ENCODE assay signal across 8 mouse cellular contexts in genomic region chr4:43030352-43030751, GRCm38 (mm10). TPM values are rescaled to one million over a fixed set of nuclear protein-coding genes. Genes with fewer than 3 reads are reported as not detected.
DNase-seq lines count a peak whose midpoint lies in the region; ATAC-seq and TF ChIP-seq lines count a peak whose summit lies in the region.

No protein-coding gene starts in this region.

- peak; percentile 13; the same call in 1 of the 2 replicates for ATAC-seq in liver, embryonic 12.5 days

- 85% methylated on average over 9 of the region's 9 CpGs for WGBS in thymus, adult 2 months
- WGBS in liver, embryonic 12.5 days (ENCODE audit: insufficient replicate concordance): 58% methylated on average over 9 of the region's 9 CpGs

- DNase-seq in cerebellum, adult 9-11 months: peak; percentile 30
- no peak for DNase-seq in cerebellum, postnatal 36 days
- no peak for DNase-seq in thymus, adult 2 months
- DNase-seq in thymus, postnatal 4 days: no peak
- no peak for DNase-seq in cerebellum, adult 11-12 months
- DNase-seq in adrenal gland, postnatal 14 days: no peak
- DNase-seq in cerebellum, postnatal 4 days (ENCODE audit: low spot score in 2 of 2): no peak

- no peaks in the 10 kb centered on the region for H3K27me3 ChIP-seq in thymus, adult 2 months (ENCODE audit: control insufficient read depth, insufficient read depth, low read length)
- no peaks in the 10 kb centered on the region for H3K27me3 ChIP-seq in liver, embryonic 12.5 days (replicated peaks)

- no peak for TF ChIP-seq POLR2A in thymus, adult 2 months (IDR thresholded peaks at IDR 0.05; ENCODE audit: control insufficient read depth, extremely low read depth, insufficient read depth, low read length, poor library complexity)

- H3K4me1 ChIP-seq in thymus, adult 2 months (replicated peaks; ENCODE audit: control insufficient read depth, insufficient read depth, low read length): peaks cover 9% of the 10 kb centered on the region
- H3K4me1 ChIP-seq in liver, embryonic 12.5 days: peaks cover 31% of the 10 kb centered on the region

- no peaks in the 10 kb centered on the region for H3K9me3 ChIP-seq in liver, embryonic 12.5 days (replicated peaks)

- H3K27ac ChIP-seq in thymus, adult 2 months (ENCODE audit: control insufficient read depth, insufficient read depth, low read length): no peak overlapping the region; the same call in 1 of the 2 replicates
- peak overlapping the region; percentile 89 for H3K27ac ChIP-seq in liver, embryonic 12.5 days

- no peak for TF ChIP-seq CTCF in thymus, adult 2 months (IDR thresholded peaks at IDR 0.05; ENCODE audit: borderline replicate concordance, control insufficient read depth, extremely low read depth, insufficient read depth, low read length, poor library complexity)

- peak overlapping the region; percentile 82 for H3K4me2 ChIP-seq in liver, embryonic 12.5 days

- peak overlapping the region; percentile 69; the same call in 1 of the 2 replicates for H3K4me3 ChIP-seq in thymus, adult 2 months (ENCODE audit: control insufficient read depth, insufficient read depth, low read length)
- peak overlapping the region; percentile 81 for H3K4me3 ChIP-seq in liver, embryonic 12.5 days

- no peaks in the 10 kb centered on the region for H3K36me3 ChIP-seq in thymus, adult 2 months (ENCODE audit: control insufficient read depth, insufficient read depth, low read length)
- peaks cover 65% of the 10 kb centered on the region for H3K36me3 ChIP-seq in liver, embryonic 12.5 days

- H3K9ac ChIP-seq in liver, embryonic 12.5 days: peak overlapping the region; percentile 96

RNA-seq across cellular contexts. Expression of gene Stoml2, which starts 1.2 kb away (rescaled TPM):
- 71.2 and 78.5 TPM in 2 replicates for polyA plus RNA-seq in thymus, adult 2 months (2012; rRNA removed)
- polyA plus RNA-seq in liver, embryonic 12.5 days (2016; fragmentation: Nextera tagmentation; extraction: Ambion mirVana): 280 and 292 TPM in 2 replicates
- 200 and 206 TPM in 2 replicates for total RNA-seq in adrenal gland, postnatal 14 days (2021)

RNA-seq across cellular contexts. Expression of gene Pigo, which starts 4.7 kb away (rescaled TPM):
- 47.4 and 54.5 TPM in 2 replicates for polyA plus RNA-seq in thymus, adult 2 months (2012; rRNA removed)
- polyA plus RNA-seq in liver, embryonic 12.5 days (2016; fragmentation: Nextera tagmentation; extraction: Ambion mirVana): 16.8 and 19.4 TPM in 2 replicates
- total RNA-seq in adrenal gland, postnatal 14 days (2021): 16.8 and 17.3 TPM in 2 replicates

RNA-seq across cellular contexts. Expression of gene Fam214b, which starts 15.7 kb away (rescaled TPM):
- 8.3 and 9.8 TPM in 2 replicates for polyA plus RNA-seq in thymus, adult 2 months (2012; rRNA removed)
- 28.9 and 32.2 TPM in 2 replicates for polyA plus RNA-seq in liver, embryonic 12.5 days (2016; fragmentation: Nextera tagmentation; extraction: Ambion mirVana)
- 36.6 and 40.8 TPM in 2 replicates for total RNA-seq in adrenal gland, postnatal 14 days (2021)

RNA-seq across cellular contexts. Expression of gene Fancg, which starts 20.0 kb away (rescaled TPM):
- 50.0 and 59.1 TPM in 2 replicates for polyA plus RNA-seq in thymus, adult 2 months (2012; rRNA removed)
- polyA plus RNA-seq in liver, embryonic 12.5 days (2016; fragmentation: Nextera tagmentation; extraction: Ambion mirVana): 12.3 and 13.6 TPM in 2 replicates
- 8.7 and 10.2 TPM in 2 replicates for total RNA-seq in adrenal gland, postnatal 14 days (2021)

RNA-seq across cellular contexts. Expression of gene Unc13b, which starts 28.4 kb away (rescaled TPM):
- 1.7 and 2.7 TPM in 2 replicates for polyA plus RNA-seq in thymus, adult 2 months (2012; rRNA removed)
- polyA plus RNA-seq in liver, embryonic 12.5 days (2016; fragmentation: Nextera tagmentation; extraction: Ambion mirVana): 0.91 and 1.2 TPM in 2 replicates
- 12.1 and 13.9 TPM in 2 replicates for total RNA-seq in adrenal gland, postnatal 14 days (2021)
